Mouse (Mus musculus) erythroblast, embryonic 14.5 days (primary cell): ENCODE measurements around the gene Herpud1. TPM values are rescaled to one million over a fixed set of nuclear protein-coding genes. Genes with fewer than 3 reads are reported as not detected.
A peak's percentile ranks its signal among the peaks of the same experiment; 100 is the strongest.

Experiments
- H3K27me3 ChIP-seq: 2 replicates; pipeline ENCODE4 v1.6.1; 2012; ENCODE audit warnings: inconsistent platforms; ENCODE audit not compliant: control insufficient read depth
- H3K36me3 ChIP-seq: 2 replicates; pipeline ENCODE4 v1.6.1; 2012; ENCODE audit warnings: mild to moderate bottlenecking, inconsistent platforms; ENCODE audit not compliant: control insufficient read depth
- H3K4me1 ChIP-seq: 2 replicates; pipeline ENCODE4 v1.6.1; 2012; ENCODE audit warnings: inconsistent platforms; ENCODE audit not compliant: control insufficient read depth
- H3K4me3 ChIP-seq: replicated peaks from 2 replicates; pipeline ENCODE3; 2012; ENCODE audit warnings: moderate library complexity, mild to moderate bottlenecking, inconsistent platforms
- H3K9me3 ChIP-seq: 2 replicates; pipeline ENCODE4 v1.6.1; 2012; ENCODE audit warnings: low read length, inconsistent platforms, mixed read lengths; ENCODE audit not compliant: control insufficient read depth
- GATA1 ChIP-seq: IDR thresholded peaks from 2 replicates; pipeline ENCODE4 v1.6.1; 2012; ENCODE audit warnings: low read length, inconsistent platforms, mixed read lengths
- TAL1 ChIP-seq: IDR thresholded peaks from 3 replicates; pipeline ENCODE4 v1.6.1; 2012; ENCODE audit warnings: low read length, inconsistent platforms, mixed read lengths
- polyA plus RNA-seq: library from polyadenylated mRNA; stranded (reverse); fragments of >175 nt; gene quantifications from 2 replicates; pipeline ENCODE4 v1.2.3, GENCODE M21; 2012

Herpud1 gene
- polyA plus RNA-seq = 21.2 and 46.3 TPM in 2 replicates

- peak within 1 kb of the TSS; percentile 83 for H3K4me3 ChIP-seq
- peaks cover 37% of the 10 kb centered on the region for H3K36me3 ChIP-seq
- H3K9me3 ChIP-seq = no peaks in the 10 kb centered on the region
- peak; percentile 67 for TF ChIP-seq GATA1
- TF ChIP-seq TAL1 = no peak
- peaks cover 55% of the 10 kb centered on the region for H3K4me1 ChIP-seq
- peaks cover 7% of the 10 kb centered on the region for H3K27me3 ChIP-seq
Observed at GRCm38 (mm10) chr8:94386214-94387026, at the start of gene Herpud1. Gene Herpud1, plus strand, starts transcription at chr8:94386438.

GRCm38 (mm10) chr8:94337559-94337958 is 48.7 kb upstream of the Herpud1 start:
- TF ChIP-seq GATA1 (peak; percentile 74), TAL1 (no peak)
- H3K27me3 ChIP-seq = no peaks in the 10 kb centered on the region
- H3K4me3 ChIP-seq = no peak overlapping the region
- no peaks in the 10 kb centered on the region for H3K4me1 ChIP-seq
- no peaks in the 10 kb centered on the region for H3K36me3 ChIP-seq
- H3K9me3 ChIP-seq = no peaks in the 10 kb centered on the region

GRCm38 (mm10) chr8:94340796-94341195 is 45.4 kb upstream of the Herpud1 start:
- H3K4me1 ChIP-seq = no peaks in the 10 kb centered on the region
- TF ChIP-seq TAL1 (no peak), GATA1 (no peak)
- H3K27me3 ChIP-seq = no peaks in the 10 kb centered on the region
- no peak overlapping the region for H3K4me3 ChIP-seq
- no peaks in the 10 kb centered on the region for H3K9me3 ChIP-seq
- no peaks in the 10 kb centered on the region for H3K36me3 ChIP-seq

GRCm38 (mm10) chr8:94342691-94343090 is 43.5 kb upstream of the Herpud1 start:
- no peaks in the 10 kb centered on the region for H3K9me3 ChIP-seq
- no peak for TF ChIP-seq TAL1
- no peak for TF ChIP-seq GATA1
- H3K36me3 ChIP-seq = no peaks in the 10 kb centered on the region
- H3K27me3 ChIP-seq = no peaks in the 10 kb centered on the region
- H3K4me1 ChIP-seq = no peaks in the 10 kb centered on the region
- H3K4me3 ChIP-seq = no peak overlapping the region

- H3K4me3 ChIP-seq = no peak overlapping the region
- H3K4me1 ChIP-seq = no peaks in the 10 kb centered on the region
- H3K9me3 ChIP-seq = no peaks in the 10 kb centered on the region
- no peaks in the 10 kb centered on the region for H3K36me3 ChIP-seq
- TF ChIP-seq GATA1 (no peak), TAL1 (no peak)
- no peaks in the 10 kb centered on the region for H3K27me3 ChIP-seq
Observed at GRCm38 (mm10) chr8:94343290-94343689, 42.9 kb upstream of the Herpud1 start.

DNA sequence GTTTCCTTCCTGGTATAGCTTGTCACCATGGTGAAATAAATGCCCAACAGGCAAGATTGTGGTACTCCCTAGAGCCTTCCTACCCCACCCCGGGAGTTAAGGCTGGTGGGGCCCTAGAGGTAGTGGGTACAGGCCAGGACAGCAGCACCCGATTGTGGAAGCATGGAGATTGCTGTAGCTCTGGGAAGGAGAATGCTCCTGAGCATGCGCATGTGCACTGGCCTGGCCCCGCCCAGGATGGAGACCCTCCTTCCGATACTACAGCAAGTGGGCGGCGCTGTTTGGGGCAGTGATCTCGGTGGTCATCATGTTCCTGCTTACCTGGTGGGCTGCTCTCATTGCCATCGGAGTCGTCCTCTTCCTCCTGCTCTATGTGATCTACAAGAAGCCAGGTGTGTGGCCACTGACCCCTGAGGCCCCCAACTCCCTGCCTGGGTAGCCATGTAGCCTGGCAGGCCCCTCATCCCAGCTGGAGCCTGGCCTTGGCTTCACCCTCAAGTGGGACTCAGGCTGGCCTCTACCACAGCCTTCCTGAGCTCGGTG is 42.4 kb upstream of the Herpud1 start:
- Histone ChIP-seq H3K4me3 (no peak overlapping the region), H3K4me1 (no peaks in the 10 kb centered on the region), H3K9me3 (no peaks in the 10 kb centered on the region), H3K27me3 (no peaks in the 10 kb centered on the region), H3K36me3 (no peaks in the 10 kb centered on the region)
- no peak for TF ChIP-seq GATA1
- no peak for TF ChIP-seq TAL1

DNA sequence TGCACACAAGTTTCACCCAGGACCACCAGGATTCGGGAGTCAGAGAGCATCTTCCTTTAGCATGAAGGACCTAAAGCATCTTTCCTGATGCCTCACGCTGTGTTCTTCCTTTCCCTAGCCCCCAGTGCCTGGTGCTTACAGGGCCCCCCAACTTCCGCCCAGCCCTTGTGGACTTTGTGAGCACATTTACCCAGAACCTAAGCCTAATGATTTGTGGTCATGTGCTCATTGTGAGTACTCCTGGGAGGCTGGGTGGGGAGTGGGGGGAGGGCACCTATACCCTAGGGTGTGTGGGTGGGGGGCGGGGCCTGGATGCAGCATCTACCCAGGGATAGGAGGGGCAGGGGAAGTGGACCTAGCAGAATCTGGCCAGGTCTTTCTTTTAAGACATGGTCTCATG is 40.6 kb upstream of the Herpud1 start:
- Histone ChIP-seq H3K27me3 (no peaks in the 10 kb centered on the region), H3K4me1 (no peaks in the 10 kb centered on the region), H3K36me3 (no peaks in the 10 kb centered on the region), H3K9me3 (no peaks in the 10 kb centered on the region), H3K4me3 (no peak overlapping the region)
- TF ChIP-seq TAL1 (no peak), GATA1 (no peak)

DNA sequence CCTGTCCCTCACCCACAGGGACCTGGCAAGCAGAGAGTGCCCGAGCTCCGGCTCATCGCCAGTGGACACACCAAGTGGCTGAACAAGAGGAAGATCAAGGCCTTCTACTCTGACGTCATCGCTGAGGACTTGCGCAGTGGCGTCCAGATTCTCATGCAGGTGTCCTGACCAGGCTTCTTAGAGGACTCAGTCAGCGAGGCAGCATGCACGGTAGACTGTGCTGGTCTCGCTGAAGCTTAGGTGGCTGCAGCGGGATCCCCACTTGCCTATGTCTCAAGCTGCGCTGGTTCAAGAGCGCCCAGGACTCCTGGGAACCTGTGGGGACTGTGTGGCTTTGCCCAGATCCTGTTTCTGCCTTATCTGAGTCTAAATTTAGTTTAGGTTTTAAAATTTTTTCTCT is 40.0 kb upstream of the Herpud1 start:
- Histone ChIP-seq H3K27me3 (no peaks in the 10 kb centered on the region), H3K36me3 (no peaks in the 10 kb centered on the region), H3K9me3 (no peaks in the 10 kb centered on the region), H3K4me3 (no peak overlapping the region), H3K4me1 (no peaks in the 10 kb centered on the region)
- TF ChIP-seq TAL1 = no peak
- TF ChIP-seq GATA1 = no peak

DNA sequence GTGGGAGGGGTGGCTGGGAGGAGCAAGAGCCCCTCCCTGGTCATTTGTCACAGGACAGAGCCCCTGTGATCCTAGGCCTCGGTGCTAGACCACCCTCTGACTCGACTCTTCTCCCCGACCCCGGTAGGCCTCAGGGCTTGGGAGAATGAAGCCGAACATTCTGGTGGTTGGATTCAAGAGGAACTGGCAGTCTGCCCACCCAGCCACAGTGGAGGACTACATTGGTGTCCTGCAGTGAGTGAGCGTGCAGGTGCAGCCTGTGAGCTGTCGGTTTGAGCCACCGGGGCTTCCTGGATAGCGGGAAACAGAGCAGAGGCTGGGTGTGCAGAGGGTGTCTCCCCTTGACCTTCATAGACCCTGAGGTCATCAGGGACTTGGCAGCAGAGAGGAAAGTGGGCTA is 37.8 kb upstream of the Herpud1 start:
- H3K27me3 ChIP-seq = no peaks in the 10 kb centered on the region

More for the DNA sequence above, 37.8 kb upstream of the Herpud1 start:
- Histone ChIP-seq H3K36me3 (no peaks in the 10 kb centered on the region), H3K4me1 (no peaks in the 10 kb centered on the region), H3K4me3 (no peak overlapping the region), H3K9me3 (no peaks in the 10 kb centered on the region)
- TF ChIP-seq GATA1 (no peak), TAL1 (no peak)
